Mouse (Mus musculus) midbrain, embryonic 14.5 days (tissue): ENCODE measurements around the gene Vsig8. TPM values are rescaled to one million over a fixed set of nuclear protein-coding genes. Genes with fewer than 3 reads are reported as not detected.

Experiments used
- ATAC-seq: fragments of 200-750 bp; cut with Nextera tagmentation; 2 replicates; pipeline ENCODE4 v1.8.0; 2017; ENCODE audit warnings: moderate number of reproducible peaks, moderate library complexity; ENCODE audit not compliant: low FRiP score, low TSS enrichment
- DNase-seq: peaks from one replicate; pipeline ENCODE4 v3.0.0-alpha.2; 2015
- H3K27ac ChIP-seq: fragments of 300-500 bp; sonication (generic); replicated peaks from 2 replicates; pipeline ENCODE4 v1.5.1; 2014; ENCODE audit warnings: mild to moderate bottlenecking, low read depth, low read length, moderate library complexity
- H3K27me3 ChIP-seq: fragments of 300-500 bp; sonication (generic); 2 replicates; pipeline ENCODE4 v1.6.1; 2014; ENCODE audit warnings: low read length, control low read depth, mixed read lengths; ENCODE audit not compliant: control insufficient read depth, insufficient read depth
- H3K36me3 ChIP-seq: fragments of 300-500 bp; sonication (generic); 2 replicates; pipeline ENCODE4 v1.6.1; 2014; ENCODE audit warnings: low read length, control low read depth; ENCODE audit not compliant: control insufficient read depth, insufficient read depth
- H3K4me1 ChIP-seq: fragments of 300-500 bp; sonication (generic); 2 replicates; pipeline ENCODE4 v1.6.1; 2014; ENCODE audit warnings: mild to moderate bottlenecking, antibody characterized with exemption, low read length, control low read depth; ENCODE audit not compliant: control insufficient read depth, insufficient read depth
- H3K4me2 ChIP-seq: fragments of 300-500 bp; sonication (generic); 2 replicates; pipeline ENCODE4 v1.6.1; 2014; ENCODE audit warnings: mild to moderate bottlenecking, low read length, moderate library complexity
- H3K4me3 ChIP-seq: fragments of 300-500 bp; sonication (generic); replicated peaks from 2 replicates; pipeline ENCODE4 v1.5.1; 2014; ENCODE audit warnings: low read depth, low read length
- H3K9ac ChIP-seq: fragments of 300-500 bp; sonication (generic); replicated peaks from 2 replicates; pipeline ENCODE4 v1.6.1; 2014; ENCODE audit warnings: mild to moderate bottlenecking, low read length, moderate library complexity
- H3K9me3 ChIP-seq: fragments of 300-500 bp; sonication (generic); 2 replicates; pipeline ENCODE4 v1.6.1; 2016; ENCODE audit warnings: low read length, control low read depth, mixed read lengths; ENCODE audit not compliant: control insufficient read depth
- WGBS: fragments of 180-500 bp; shearing (Covaris S2); extraction: QIAGEN DNeasy Blood & Tissue Kit; methylation state at CpG from one replicate; pipeline ENCODE4 v1.1.7; 2014; 5-methylcytosine and 5-hydroxymethylcytosine counted together
- polyA plus RNA-seq: library from polyadenylated mRNA; unstranded; fragments of >200 nt; fragmentation: Nextera tagmentation; extraction: Ambion mirVana; gene quantifications from 2 replicates; pipeline ENCODE4 v1.2.1, GENCODE M21; 2014

Vsig8 gene
- 0.22 TPM in 1 of 2 replicates, not detected in the other for polyA plus RNA-seq

GRCm38 (mm10) chr1:172555638-172556037 is at the start of gene Vsig8:
Vsig8 (plus strand) TSS chr1:172555938.
- H3K27me3 ChIP-seq, result peaks cover 5% of the 10 kb centered on the region; the same call in 1 of the 2 replicates
- H3K4me1 ChIP-seq, result peaks cover 8% of the 10 kb centered on the region
- 82% methylated on average over 11 of the region's 11 CpGs for WGBS
- no peak within 1 kb of the TSS for H3K9ac ChIP-seq
- H3K9me3 ChIP-seq, result no peaks in the 10 kb centered on the region
- DNase-seq (no peak), ATAC-seq (no peak; the same call in 1 of the 2 replicates)
- H3K4me3 ChIP-seq, result no peak within 1 kb of the TSS
- H3K27ac ChIP-seq, result no peak within 1 kb of the TSS
- no peaks in the 10 kb centered on the region for H3K36me3 ChIP-seq
- no peak within 1 kb of the TSS for H3K4me2 ChIP-seq

- DNase-seq (no peak), ATAC-seq (no peak)
- Histone ChIP-seq H3K9me3 (no peaks in the 10 kb centered on the region), H3K4me2 (no peak overlapping the region), H3K4me3 (no peak overlapping the region), H3K4me1 (peaks cover 22% of the 10 kb centered on the region), H3K27ac (no peak overlapping the region), H3K9ac (no peak overlapping the region), H3K27me3 (peaks cover 6% of the 10 kb centered on the region; the same call in 1 of the 2 replicates), H3K36me3 (no peaks in the 10 kb centered on the region)
- 61% methylated on average over 5 of the region's 5 CpGs for WGBS
Measured at GRCm38 (mm10) chr1:172507001-172507400, 48.7 kb upstream of the Vsig8 start.

- Histone ChIP-seq H3K9me3 (no peaks in the 10 kb centered on the region), H3K9ac (no peak overlapping the region), H3K4me3 (no peak overlapping the region), H3K27ac (no peak overlapping the region), H3K4me2 (no peak overlapping the region), H3K27me3 (no peaks in the 10 kb centered on the region), H3K4me1 (peaks cover 15% of the 10 kb centered on the region), H3K36me3 (no peaks in the 10 kb centered on the region)
- ATAC-seq (no peak), DNase-seq (no peak)
- WGBS, result 89% methylated on average over 3 of the region's 3 CpGs
Measured at GRCm38 (mm10) chr1:172507701-172508100, 48.0 kb upstream of the Vsig8 start.

GRCm38 (mm10) chr1:172508172-172508571 is 47.6 kb upstream of the Vsig8 start:
- H3K36me3 ChIP-seq, result no peaks in the 10 kb centered on the region
- H3K9ac ChIP-seq, result no peak overlapping the region
- 39% methylated on average over 2 of the region's 2 CpGs for WGBS
- ATAC-seq (no peak), DNase-seq (no peak)
- H3K4me1 ChIP-seq, result peaks cover 10% of the 10 kb centered on the region
- no peaks in the 10 kb centered on the region for H3K27me3 ChIP-seq
- H3K4me2 ChIP-seq, result no peak overlapping the region
- H3K4me3 ChIP-seq, result no peak overlapping the region
- H3K9me3 ChIP-seq, result no peaks in the 10 kb centered on the region
- H3K27ac ChIP-seq, result no peak overlapping the region

GRCm38 (mm10) chr1:172509235-172509634 is 46.5 kb upstream of the Vsig8 start:
- Histone ChIP-seq H3K27ac (no peak overlapping the region), H3K27me3 (no peaks in the 10 kb centered on the region), H3K9ac (no peak overlapping the region), H3K36me3 (no peaks in the 10 kb centered on the region), H3K4me3 (no peak overlapping the region), H3K4me2 (no peak overlapping the region), H3K4me1 (peaks cover 2% of the 10 kb centered on the region; the same call in 1 of the 2 replicates), H3K9me3 (no peaks in the 10 kb centered on the region)
- ATAC-seq (no peak), DNase-seq (no peak)
- WGBS, result 77% methylated on average over 5 of the region's 5 CpGs

GRCm38 (mm10) chr1:172509983-172510382 is 45.8 kb upstream of the Vsig8 start:
- no peaks in the 10 kb centered on the region for H3K4me1 ChIP-seq
- DNase-seq (no peak), ATAC-seq (no peak)
- H3K36me3 ChIP-seq, result no peaks in the 10 kb centered on the region
- no peaks in the 10 kb centered on the region for H3K9me3 ChIP-seq
- H3K9ac ChIP-seq, result no peak overlapping the region
- no peak overlapping the region for H3K4me2 ChIP-seq
- H3K27me3 ChIP-seq, result no peaks in the 10 kb centered on the region
- H3K4me3 ChIP-seq, result no peak overlapping the region
- WGBS, result 51% methylated on average over 8 of the region's 8 CpGs
- H3K27ac ChIP-seq, result no peak overlapping the region

GRCm38 (mm10) chr1:172510421-172510972 is 45.2 kb upstream of the Vsig8 start:
- Histone ChIP-seq H3K27ac (no peak overlapping the region), H3K4me1 (no peaks in the 10 kb centered on the region), H3K4me3 (no peak overlapping the region), H3K36me3 (no peaks in the 10 kb centered on the region), H3K9ac (no peak overlapping the region), H3K4me2 (no peak overlapping the region), H3K27me3 (no peaks in the 10 kb centered on the region), H3K9me3 (no peaks in the 10 kb centered on the region)
- DNase-seq, result no peak
- 31% methylated on average over 13 of the region's 13 CpGs for WGBS
- no peak for ATAC-seq

GRCm38 (mm10) chr1:172512962-172513361 is 42.8 kb upstream of the Vsig8 start:
- no peaks in the 10 kb centered on the region for H3K9me3 ChIP-seq
- DNase-seq, result peak; percentile 43
- no peaks in the 10 kb centered on the region for H3K36me3 ChIP-seq
- H3K27me3 ChIP-seq, result no peaks in the 10 kb centered on the region
- 35% methylated on average over 13 of the region's 13 CpGs for WGBS
- no peak overlapping the region for H3K9ac ChIP-seq
- H3K4me3 ChIP-seq, result no peak overlapping the region
- H3K4me2 ChIP-seq, result peak overlapping the region; percentile 24; the same call in 1 of the 2 replicates
- no peaks in the 10 kb centered on the region for H3K4me1 ChIP-seq
- no peak for ATAC-seq
- no peak overlapping the region for H3K27ac ChIP-seq

GRCm38 (mm10) chr1:172513525-172514212 is 42.1 kb upstream of the Vsig8 start:
- Histone ChIP-seq H3K9me3 (no peaks in the 10 kb centered on the region), H3K4me2 (no peak overlapping the region), H3K36me3 (no peaks in the 10 kb centered on the region), H3K9ac (no peak overlapping the region), H3K4me1 (no peaks in the 10 kb centered on the region), H3K27ac (no peak overlapping the region), H3K4me3 (no peak overlapping the region), H3K27me3 (no peaks in the 10 kb centered on the region)
- 82% methylated on average over 17 of the region's 17 CpGs for WGBS
- no peak for ATAC-seq
- no peak for DNase-seq
